Mouse (Mus musculus): ENCODE data around the gene Msx3. TPM values are rescaled to one million over a fixed set of nuclear protein-coding genes. Genes with fewer than 3 reads are reported as not detected.

Msx3 gene
- polyA plus RNA-seq, 1 experiment = not detected

DNA sequence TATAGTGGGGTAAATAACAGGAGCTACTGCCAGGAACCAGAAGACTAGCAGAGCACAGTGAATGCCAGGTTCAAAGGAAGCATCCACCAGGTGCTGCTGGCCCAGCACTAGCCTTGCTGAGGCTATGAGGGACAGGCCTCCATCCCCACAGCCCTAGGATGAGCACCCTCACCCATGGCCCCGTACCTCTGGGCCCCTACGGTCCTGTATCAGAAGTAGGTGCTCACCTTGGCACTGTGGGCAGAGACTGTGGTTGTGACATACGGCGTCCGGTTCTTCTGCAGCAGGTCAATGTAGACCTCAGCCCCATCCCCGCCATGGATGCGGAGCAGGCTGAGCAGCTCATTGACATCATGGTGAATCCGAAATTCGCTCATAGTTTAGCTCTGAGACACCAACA lies 15.5 kb downstream of the Msx3 start:
- Histone ChIP-seq H3K9ac (ENCODE audit: low read depth, poor library complexity, severe bottlenecking) (no peak overlapping the region), H3K36me3 (ENCODE audit: control insufficient read depth, insufficient read depth, low read length, poor library complexity, severe bottlenecking) (peaks cover 24% of the 10 kb centered on the region), H3K27ac (ENCODE audit: insufficient read depth, low read length) (no peak overlapping the region), H3K4me3 (ENCODE audit: low read depth, low read length) (no peak overlapping the region), H3K9me3 (replicated peaks; ENCODE audit: control insufficient read depth, insufficient read depth, low read length, poor library complexity, severe bottlenecking) (no peaks in the 10 kb centered on the region), H3K4me1 (ENCODE audit: control insufficient read depth, insufficient read depth, low read length) (no peaks in the 10 kb centered on the region), H3K27me3 (ENCODE audit: control insufficient read depth, insufficient read depth, low read length, poor library complexity, severe bottlenecking) (no peaks in the 10 kb centered on the region)
- TF ChIP-seq CTCF (IDR thresholded peaks at IDR 0.05; ENCODE audit: low read depth, low read length) (no peak), EP300 (IDR thresholded peaks at IDR 0.05; ENCODE audit: insufficient read depth, low read depth, low read length) (no peak), POLR2A (IDR thresholded peaks at IDR 0.05; ENCODE audit: insufficient read depth, low read length) (no peak)

DNA sequence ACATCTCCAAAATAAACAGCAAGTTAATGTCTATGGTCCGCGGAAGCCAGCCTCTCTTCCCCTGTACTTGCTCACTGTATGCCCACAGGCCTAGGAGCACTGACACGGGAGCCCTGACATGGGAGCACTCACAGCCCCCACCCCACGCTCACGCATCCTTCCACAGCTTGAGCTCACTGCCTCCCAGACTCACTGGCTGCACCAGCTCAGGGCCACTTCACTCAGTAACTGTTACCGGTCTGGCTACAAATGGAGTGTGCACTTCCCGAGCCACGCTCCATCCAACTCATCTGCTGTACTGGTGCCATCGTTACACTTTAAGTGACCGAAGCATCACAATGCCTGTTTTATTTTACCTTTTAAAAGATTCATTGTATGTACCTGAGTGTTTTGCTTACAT lies 16.5 kb downstream of the Msx3 start:
- TF ChIP-seq EP300 (IDR thresholded peaks at IDR 0.05; ENCODE audit: insufficient read depth, low read depth, low read length) (no peak), POLR2A (IDR thresholded peaks at IDR 0.05; ENCODE audit: insufficient read depth, low read length) (no peak), CTCF (IDR thresholded peaks at IDR 0.05; ENCODE audit: low read depth, low read length) (no peak)
- Histone ChIP-seq H3K27ac (ENCODE audit: insufficient read depth, low read length) (no peak overlapping the region), H3K4me1 (ENCODE audit: control insufficient read depth, insufficient read depth, low read length) (no peaks in the 10 kb centered on the region), H3K27me3 (ENCODE audit: control insufficient read depth, insufficient read depth, low read length, poor library complexity, severe bottlenecking) (no peaks in the 10 kb centered on the region), H3K4me3 (ENCODE audit: low read depth, low read length) (no peak overlapping the region), H3K9me3 (replicated peaks; ENCODE audit: control insufficient read depth, insufficient read depth, low read length, poor library complexity, severe bottlenecking) (no peaks in the 10 kb centered on the region), H3K36me3 (ENCODE audit: control insufficient read depth, insufficient read depth, low read length, poor library complexity, severe bottlenecking) (peaks cover 29% of the 10 kb centered on the region), H3K9ac (ENCODE audit: low read depth, poor library complexity, severe bottlenecking) (no peak overlapping the region)

DNA sequence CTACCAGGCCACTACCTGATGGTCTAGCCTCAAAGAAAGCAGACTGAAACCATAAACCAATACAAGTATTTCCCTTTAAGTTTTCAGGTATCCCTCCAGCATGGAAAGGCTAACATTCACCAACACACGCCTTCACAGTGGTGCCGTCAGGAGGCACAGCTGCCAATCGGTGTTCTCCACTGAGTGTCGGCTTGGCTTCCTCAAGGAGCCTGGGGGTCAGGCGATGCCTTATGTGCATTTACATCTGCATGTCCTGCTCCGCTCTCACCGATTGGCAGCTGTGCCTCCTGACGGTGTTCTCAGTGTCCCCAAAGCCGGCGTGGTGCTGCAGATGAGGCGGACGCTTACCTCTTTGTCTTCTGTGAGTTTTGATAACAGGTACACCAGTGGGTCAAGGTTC lies 17.1 kb downstream of the Msx3 start:
- H3K9ac ChIP-seq (ENCODE audit: low read depth, poor library complexity, severe bottlenecking) = no peak overlapping the region
- H3K27me3 ChIP-seq (ENCODE audit: control insufficient read depth, insufficient read depth, low read length, poor library complexity, severe bottlenecking) = no peaks in the 10 kb centered on the region
- no peaks in the 10 kb centered on the region for H3K9me3 ChIP-seq (replicated peaks; ENCODE audit: control insufficient read depth, insufficient read depth, low read length, poor library complexity, severe bottlenecking)
- no peak overlapping the region for H3K4me3 ChIP-seq (ENCODE audit: low read depth, low read length)
- no peak for TF ChIP-seq POLR2A (IDR thresholded peaks at IDR 0.05; ENCODE audit: insufficient read depth, low read length)
- no peak for TF ChIP-seq EP300 (IDR thresholded peaks at IDR 0.05; ENCODE audit: insufficient read depth, low read depth, low read length)
- no peak for TF ChIP-seq CTCF (IDR thresholded peaks at IDR 0.05; ENCODE audit: low read depth, low read length)
- peaks cover 29% of the 10 kb centered on the region for H3K36me3 ChIP-seq (ENCODE audit: control insufficient read depth, insufficient read depth, low read length, poor library complexity, severe bottlenecking)
- no peaks in the 10 kb centered on the region for H3K4me1 ChIP-seq (ENCODE audit: control insufficient read depth, insufficient read depth, low read length)
- H3K27ac ChIP-seq (ENCODE audit: insufficient read depth, low read length) = no peak overlapping the region

DNA sequence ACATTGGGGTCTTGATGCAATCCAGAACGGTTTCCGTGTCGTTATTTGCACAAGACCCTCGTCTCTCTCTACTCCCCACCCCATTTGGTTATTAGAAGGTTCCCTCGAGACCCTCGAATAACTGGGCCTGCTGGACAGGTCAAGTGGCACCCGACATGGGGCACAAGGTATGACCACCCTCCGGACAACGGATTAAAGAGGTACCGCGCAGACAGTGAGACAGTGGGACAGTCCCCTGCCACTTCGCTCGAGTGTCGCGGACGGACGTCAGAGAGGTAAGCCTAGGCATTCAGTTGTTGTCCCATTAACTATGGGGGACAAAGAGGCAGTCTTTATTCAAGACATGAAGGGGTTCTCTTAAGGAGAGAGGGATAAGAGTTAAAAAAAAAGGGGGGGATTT lies 37.6 kb downstream of the Msx3 start:
- H3K9ac ChIP-seq (ENCODE audit: low read depth, poor library complexity, severe bottlenecking) = no peak overlapping the region
- H3K27me3 ChIP-seq (ENCODE audit: control insufficient read depth, insufficient read depth, low read length, poor library complexity, severe bottlenecking) = no peaks in the 10 kb centered on the region
- 0 out of 2 replicates have a peak, but pooled peaks cover under 1% of the 10 kb centered on the region for H3K36me3 ChIP-seq (ENCODE audit: control insufficient read depth, insufficient read depth, low read length, poor library complexity, severe bottlenecking)
- H3K9me3 ChIP-seq (replicated peaks; ENCODE audit: control insufficient read depth, insufficient read depth, low read length, poor library complexity, severe bottlenecking) = peaks cover 8% of the 10 kb centered on the region; the same call in 1 of the 2 replicates
- H3K27ac ChIP-seq (ENCODE audit: insufficient read depth, low read length) = no peak overlapping the region
- no peak overlapping the region for H3K4me3 ChIP-seq (ENCODE audit: low read depth, low read length)
- TF ChIP-seq EP300 (IDR thresholded peaks at IDR 0.05; ENCODE audit: insufficient read depth, low read depth, low read length) (no peak), POLR2A (IDR thresholded peaks at IDR 0.05; ENCODE audit: insufficient read depth, low read length) (no peak), CTCF (IDR thresholded peaks at IDR 0.05; ENCODE audit: low read depth, low read length) (no peak)
- H3K4me1 ChIP-seq (ENCODE audit: control insufficient read depth, insufficient read depth, low read length) = no peaks in the 10 kb centered on the region

DNA sequence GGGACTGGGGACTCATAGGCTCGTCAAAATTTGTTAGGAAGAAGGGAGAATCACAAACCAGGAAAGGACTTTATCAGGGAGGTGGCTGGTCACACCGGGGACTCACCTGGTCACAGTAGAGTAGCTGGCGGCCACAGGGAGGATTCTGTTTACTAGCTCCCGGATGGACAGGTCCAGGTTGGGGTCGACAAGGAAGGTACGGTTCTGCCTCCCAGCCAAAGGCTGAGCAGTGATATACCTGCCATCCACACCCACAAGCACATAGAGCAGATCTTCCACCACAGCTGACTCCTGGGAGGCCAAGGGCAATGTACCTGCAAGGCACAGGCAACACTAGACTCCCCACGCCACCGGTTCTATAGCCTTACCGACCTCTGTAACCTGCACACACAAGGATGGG lies 41.1 kb downstream of the Msx3 start:
- H3K36me3 ChIP-seq (ENCODE audit: control insufficient read depth, insufficient read depth, low read length, poor library complexity, severe bottlenecking) = peaks cover 6% of the 10 kb centered on the region; the same call in 1 of the 2 replicates
- no peak overlapping the region for H3K9ac ChIP-seq (ENCODE audit: low read depth, poor library complexity, severe bottlenecking)
- no peak overlapping the region for H3K4me3 ChIP-seq (ENCODE audit: low read depth, low read length)
- no peaks in the 10 kb centered on the region for H3K27me3 ChIP-seq (ENCODE audit: control insufficient read depth, insufficient read depth, low read length, poor library complexity, severe bottlenecking)
- no peak overlapping the region for H3K27ac ChIP-seq (ENCODE audit: insufficient read depth, low read length)
- H3K4me1 ChIP-seq (ENCODE audit: control insufficient read depth, insufficient read depth, low read length) = no peaks in the 10 kb centered on the region
- TF ChIP-seq POLR2A (IDR thresholded peaks at IDR 0.05; ENCODE audit: insufficient read depth, low read length) (no peak), EP300 (IDR thresholded peaks at IDR 0.05; ENCODE audit: insufficient read depth, low read depth, low read length) (no peak), CTCF (IDR thresholded peaks at IDR 0.05; ENCODE audit: low read depth, low read length) (no peak)
- no peaks in the 10 kb centered on the region for H3K9me3 ChIP-seq (replicated peaks; ENCODE audit: control insufficient read depth, insufficient read depth, low read length, poor library complexity, severe bottlenecking)

DNA sequence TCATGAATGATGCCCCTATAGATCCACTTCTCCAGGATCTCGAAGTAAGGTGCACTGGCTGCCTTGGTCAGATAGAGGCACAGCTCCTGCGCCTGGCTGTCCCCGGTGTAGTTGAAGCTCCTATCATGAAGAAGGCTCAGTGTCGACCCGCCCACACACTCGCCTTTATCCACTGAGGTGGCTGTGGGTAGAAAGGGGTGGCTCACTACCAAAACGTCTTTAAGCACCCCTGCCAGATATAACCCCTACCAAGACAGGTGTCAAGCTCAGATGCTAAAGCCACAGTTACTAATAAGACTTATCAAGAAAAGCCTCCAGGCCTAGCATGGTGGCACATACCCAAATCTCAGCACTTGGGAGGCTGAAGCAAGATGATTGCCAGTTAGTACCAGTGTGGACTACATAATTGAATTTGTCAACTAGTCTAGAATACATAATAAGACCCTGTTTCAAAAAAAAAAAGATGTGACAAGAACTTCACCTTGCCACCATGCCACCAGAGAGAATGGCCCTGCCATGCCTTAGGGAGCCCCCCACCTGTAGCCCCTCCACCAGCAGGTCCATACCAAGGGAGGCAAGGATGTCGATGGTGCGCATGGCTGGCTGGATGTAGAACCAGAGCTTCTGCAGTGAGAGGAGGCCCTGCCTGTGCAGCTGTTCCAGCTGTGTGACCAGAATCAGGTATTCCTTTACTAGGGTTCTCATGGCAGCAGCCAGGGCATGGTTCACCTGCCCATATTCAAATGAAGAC lies 41.9 kb downstream of the Msx3 start:
- no peak overlapping the region for H3K4me3 ChIP-seq (ENCODE audit: low read depth, low read length)
- no peak for TF ChIP-seq EP300 (IDR thresholded peaks at IDR 0.05; ENCODE audit: insufficient read depth, low read depth, low read length)
- H3K4me1 ChIP-seq (ENCODE audit: control insufficient read depth, insufficient read depth, low read length) = no peaks in the 10 kb centered on the region
- no peak overlapping the region for H3K9ac ChIP-seq (ENCODE audit: low read depth, poor library complexity, severe bottlenecking)
- no peak overlapping the region for H3K27ac ChIP-seq (ENCODE audit: insufficient read depth, low read length)
- peaks cover 6% of the 10 kb centered on the region; the same call in 1 of the 2 replicates for H3K36me3 ChIP-seq (ENCODE audit: control insufficient read depth, insufficient read depth, low read length, poor library complexity, severe bottlenecking)
- H3K9me3 ChIP-seq (replicated peaks; ENCODE audit: control insufficient read depth, insufficient read depth, low read length, poor library complexity, severe bottlenecking) = no peaks in the 10 kb centered on the region
- H3K27me3 ChIP-seq (ENCODE audit: control insufficient read depth, insufficient read depth, low read length, poor library complexity, severe bottlenecking) = no peaks in the 10 kb centered on the region

Measured in ES-Bruce4 (cell line).